Mouse (Mus musculus): ENCODE measurements at regions not wholly inside any gene's neighbourhood (a gene's known extent, or its start where the extent isn't known, plus 50 kb on each side); places are given as distances from the start of the nearest gene placed in this dataset.

GRCm38 (mm10) chr8:37134192-37134964 lies 141.0 kb downstream of the AI429214 start:
- WGBS: 74% methylated on average over 8 of the region's 8 CpGs
- no peak for ATAC-seq (ENCODE audit: insufficient read depth)
- no peak overlapping the region for H3K4me2 ChIP-seq
- no peak for TF ChIP-seq CTCF (IDR thresholded peaks at IDR 0.05; ENCODE audit: low read depth)
- no peaks in the 10 kb centered on the region for H3K27me3 ChIP-seq (ENCODE audit: insufficient read depth, low read length)
- no peaks in the 10 kb centered on the region for H3K9me3 ChIP-seq (ENCODE audit: low read depth, low read length)
- H3K36me3 ChIP-seq (ENCODE audit: insufficient read depth): no peaks in the 10 kb centered on the region
- no peak overlapping the region for H3K4me3 ChIP-seq (ENCODE audit: low read depth, low read length)
- no peaks in the 10 kb centered on the region for H3K4me1 ChIP-seq (ENCODE audit: insufficient read depth)
- no peak for DNase-seq
- no peak overlapping the region for H3K9ac ChIP-seq
- H3K27ac ChIP-seq (ENCODE audit: low read depth): no peak overlapping the region

- no peaks in the 10 kb centered on the region for H3K27me3 ChIP-seq (ENCODE audit: insufficient read depth, low read length)
- no peak overlapping the region for H3K4me3 ChIP-seq (ENCODE audit: low read depth, low read length)
- no peak overlapping the region for H3K9ac ChIP-seq
- no peaks in the 10 kb centered on the region for H3K4me1 ChIP-seq (ENCODE audit: insufficient read depth)
- DNase-seq (no peak), ATAC-seq (ENCODE audit: insufficient read depth) (no peak)
- no peak overlapping the region for H3K4me2 ChIP-seq
- no peak overlapping the region for H3K27ac ChIP-seq (ENCODE audit: low read depth)
- no peaks in the 10 kb centered on the region for H3K9me3 ChIP-seq (ENCODE audit: low read depth, low read length)
- no peak for TF ChIP-seq CTCF (IDR thresholded peaks at IDR 0.05; ENCODE audit: low read depth)
- WGBS: 67% methylated on average over 1 of the region's 1 CpGs
- no peaks in the 10 kb centered on the region for H3K36me3 ChIP-seq (ENCODE audit: insufficient read depth)
These were observed 156.9 kb downstream of the AI429214 start for GRCm38 (mm10) chr8:37150286-37150685.

GRCm38 (mm10) chr8:37154361-37154760 lies 161.0 kb downstream of the AI429214 start:
- DNase-seq: no peak
- no peak for TF ChIP-seq CTCF (IDR thresholded peaks at IDR 0.05; ENCODE audit: low read depth)
- H3K9ac ChIP-seq: no peak overlapping the region
- WGBS: 87% methylated on average over 7 of the region's 7 CpGs
- no peak overlapping the region for H3K27ac ChIP-seq (ENCODE audit: low read depth)
- no peaks in the 10 kb centered on the region for H3K36me3 ChIP-seq (ENCODE audit: insufficient read depth)
- H3K9me3 ChIP-seq (ENCODE audit: low read depth, low read length): no peaks in the 10 kb centered on the region
- ATAC-seq (ENCODE audit: insufficient read depth): no peak
- no peak overlapping the region for H3K4me3 ChIP-seq (ENCODE audit: low read depth, low read length)
- H3K4me1 ChIP-seq (ENCODE audit: insufficient read depth): no peaks in the 10 kb centered on the region
- H3K27me3 ChIP-seq (ENCODE audit: insufficient read depth, low read length): no peaks in the 10 kb centered on the region
- H3K4me2 ChIP-seq: no peak overlapping the region

- Histone ChIP-seq H3K4me2 (no peak overlapping the region), H3K27me3 (ENCODE audit: insufficient read depth, low read length) (no peaks in the 10 kb centered on the region), H3K9me3 (ENCODE audit: low read depth, low read length) (no peaks in the 10 kb centered on the region), H3K9ac (no peak overlapping the region), H3K36me3 (ENCODE audit: insufficient read depth) (no peaks in the 10 kb centered on the region), H3K4me3 (ENCODE audit: low read depth, low read length) (no peak overlapping the region), H3K27ac (ENCODE audit: low read depth) (no peak overlapping the region), H3K4me1 (ENCODE audit: insufficient read depth) (no peaks in the 10 kb centered on the region)
- no peak for DNase-seq
- ATAC-seq (ENCODE audit: insufficient read depth): no peak
- no peak for TF ChIP-seq CTCF (IDR thresholded peaks at IDR 0.05; ENCODE audit: low read depth)
- WGBS: 91% methylated on average over 8 of the region's 8 CpGs
These were observed 161.5 kb downstream of the AI429214 start for GRCm38 (mm10) chr8:37154946-37155345.

- peak; percentile 88 for DNase-seq
These were observed 166.1 kb downstream of the AI429214 start for GRCm38 (mm10) chr8:37159481-37159880.

GRCm38 (mm10) chr8:37196859-37197258 lies 203.5 kb downstream of the AI429214 start:
- Histone ChIP-seq H3K4me2 (no peak overlapping the region), H3K9me3 (ENCODE audit: low read depth, low read length) (no peaks in the 10 kb centered on the region), H3K9ac (no peak overlapping the region), H3K36me3 (ENCODE audit: insufficient read depth) (no peaks in the 10 kb centered on the region), H3K27me3 (ENCODE audit: insufficient read depth, low read length) (no peaks in the 10 kb centered on the region), H3K4me1 (ENCODE audit: insufficient read depth) (no peaks in the 10 kb centered on the region), H3K27ac (ENCODE audit: low read depth) (no peak overlapping the region), H3K4me3 (ENCODE audit: low read depth, low read length) (no peak overlapping the region)
- TF ChIP-seq CTCF (IDR thresholded peaks at IDR 0.05; ENCODE audit: low read depth): no peak
- ATAC-seq (ENCODE audit: insufficient read depth) (peak; percentile 93), DNase-seq (peak; percentile 68)
- 33% methylated on average over 1 of the region's 1 CpGs for WGBS

More at GRCm38 (mm10) chr8:37159481-37159880, 166.1 kb downstream of the AI429214 start:
- no peaks in the 10 kb centered on the region for H3K27me3 ChIP-seq (ENCODE audit: insufficient read depth, low read length)
- no peak overlapping the region for H3K9ac ChIP-seq
- H3K4me2 ChIP-seq: no peak overlapping the region
- H3K27ac ChIP-seq (ENCODE audit: low read depth): no peak overlapping the region
- no peaks in the 10 kb centered on the region for H3K4me1 ChIP-seq (ENCODE audit: insufficient read depth)
- H3K36me3 ChIP-seq (ENCODE audit: insufficient read depth): no peaks in the 10 kb centered on the region
- H3K9me3 ChIP-seq (ENCODE audit: low read depth, low read length): no peaks in the 10 kb centered on the region
- 6% methylated on average over 9 of the region's 9 CpGs for WGBS
- no peak overlapping the region for H3K4me3 ChIP-seq (ENCODE audit: low read depth, low read length)
- no peak for ATAC-seq (ENCODE audit: insufficient read depth)
- peak; percentile 84 for TF ChIP-seq CTCF (IDR thresholded peaks at IDR 0.05; ENCODE audit: low read depth)

- Histone ChIP-seq H3K36me3 (ENCODE audit: insufficient read depth) (no peaks in the 10 kb centered on the region), H3K27me3 (ENCODE audit: insufficient read depth, low read length) (no peaks in the 10 kb centered on the region), H3K4me2 (no peak overlapping the region), H3K4me3 (ENCODE audit: low read depth, low read length) (no peak overlapping the region), H3K27ac (ENCODE audit: low read depth) (no peak overlapping the region), H3K4me1 (ENCODE audit: insufficient read depth) (no peaks in the 10 kb centered on the region), H3K9me3 (ENCODE audit: low read depth, low read length) (no peaks in the 10 kb centered on the region), H3K9ac (no peak overlapping the region)
- 67% methylated on average over 4 of the region's 4 CpGs for WGBS
- no peak for TF ChIP-seq CTCF (IDR thresholded peaks at IDR 0.05; ENCODE audit: low read depth)
- DNase-seq (peak; percentile 20), ATAC-seq (ENCODE audit: insufficient read depth) (no peak)
These were observed 222.5 kb downstream of the AI429214 start for GRCm38 (mm10) chr8:37215894-37216293.
